Mouse (Mus musculus): Measurements from ENCODE around the gene Pard3.

DNA sequence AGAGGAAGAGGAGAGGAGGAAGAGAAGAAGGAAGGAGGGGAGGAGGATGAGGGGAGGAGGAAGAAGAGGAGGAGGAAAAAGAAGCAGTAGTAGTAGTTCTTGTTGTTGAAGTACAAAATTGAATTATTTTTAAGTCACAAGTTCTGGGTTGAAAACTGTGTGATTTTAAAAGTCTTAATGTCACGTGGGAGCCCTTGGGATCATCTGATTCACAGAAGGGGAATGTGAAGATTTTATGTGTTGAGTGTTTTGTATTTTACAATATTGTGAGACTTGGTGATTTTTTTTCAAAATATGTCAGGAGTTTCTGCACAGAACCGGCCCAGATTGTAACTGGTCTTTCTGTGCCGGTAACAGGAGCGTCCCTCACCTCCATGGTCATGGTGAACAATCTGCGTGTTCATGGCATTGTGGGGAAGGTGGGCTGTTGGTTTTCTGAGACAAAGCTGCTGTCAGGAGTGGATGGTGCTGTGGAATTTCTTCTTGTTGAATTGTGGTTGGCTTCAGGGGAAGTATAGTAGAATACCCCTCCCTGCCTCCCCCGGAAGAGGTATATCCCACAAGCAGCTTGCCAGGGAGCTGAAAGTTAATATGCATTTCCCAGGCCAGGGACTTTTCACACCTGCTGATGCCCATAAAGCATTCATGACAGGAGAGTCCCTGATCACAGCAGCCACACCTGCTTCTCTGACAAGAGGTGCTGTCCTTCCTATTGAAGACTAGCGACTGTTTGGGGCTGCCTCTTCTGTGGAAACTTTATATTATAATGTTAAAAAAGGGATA is 254.9 kb downstream of the Pard3 start:
- no peak for TF ChIP-seq POLR2A (IDR thresholded peaks at IDR 0.05; ENCODE audit: borderline replicate concordance, insufficient read depth, low read length)
- TF ChIP-seq CTCF (IDR thresholded peaks at IDR 0.05; ENCODE audit: borderline replicate concordance, insufficient read depth, low read depth, low read length): no peak

All from cerebellum, adult 2 months (tissue).